Mouse (Mus musculus): ENCODE measurements around the gene Dhrs1.

DNA sequence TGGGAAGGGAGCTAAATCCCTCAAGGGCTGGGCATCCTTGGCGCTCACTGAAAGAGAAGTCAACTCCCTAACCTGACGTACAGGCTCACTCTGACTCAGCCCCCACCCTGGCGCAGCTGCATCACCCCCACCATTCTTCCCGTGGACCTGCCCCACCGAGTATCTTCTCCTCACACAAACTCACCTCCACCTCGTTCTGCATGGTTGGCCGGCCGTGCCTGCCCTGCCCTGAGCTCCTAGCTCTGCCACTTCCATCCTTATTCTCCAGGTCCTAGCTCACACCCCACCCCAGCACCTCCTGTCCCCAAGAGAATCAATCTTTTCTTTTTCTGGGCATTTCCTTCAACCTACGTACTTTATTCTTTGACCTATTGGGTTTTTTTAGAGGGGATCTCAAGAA is 44.4 kb downstream of the Dhrs1 start:
- no peak for TF ChIP-seq POLR2A (IDR thresholded peaks at IDR 0.05; ENCODE audit: borderline replicate concordance, insufficient read depth, low read length)
- TF ChIP-seq CTCF (IDR thresholded peaks at IDR 0.05; ENCODE audit: borderline replicate concordance, insufficient read depth, low read depth, low read length): no peak
